Mouse (Mus musculus): ENCODE measurements around the gene Dcst2.

Dcst2 gene

DNA sequence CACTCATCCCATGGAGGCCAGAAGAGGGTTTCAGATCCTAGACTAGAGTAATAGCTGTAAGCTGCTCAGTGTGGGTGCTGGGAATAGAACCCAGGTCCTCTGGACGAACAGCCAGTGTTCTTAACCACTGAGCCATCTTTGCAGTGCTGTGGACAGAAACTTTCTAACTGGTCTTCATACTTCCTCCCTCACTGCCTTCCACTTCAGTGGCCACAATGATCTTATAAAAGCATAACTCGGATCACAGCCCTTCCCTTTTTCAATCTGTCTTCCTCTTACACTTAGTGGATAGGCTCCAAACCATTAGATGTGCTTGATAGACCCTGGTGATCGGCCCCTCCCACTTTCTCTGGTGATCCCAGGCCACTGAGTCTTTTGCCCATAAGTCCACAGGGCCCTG lies 1.5 kb upstream of the Dcst2 start:
- no peak for DNase-seq (ENCODE audit: low read depth, low spot score)

DNA sequence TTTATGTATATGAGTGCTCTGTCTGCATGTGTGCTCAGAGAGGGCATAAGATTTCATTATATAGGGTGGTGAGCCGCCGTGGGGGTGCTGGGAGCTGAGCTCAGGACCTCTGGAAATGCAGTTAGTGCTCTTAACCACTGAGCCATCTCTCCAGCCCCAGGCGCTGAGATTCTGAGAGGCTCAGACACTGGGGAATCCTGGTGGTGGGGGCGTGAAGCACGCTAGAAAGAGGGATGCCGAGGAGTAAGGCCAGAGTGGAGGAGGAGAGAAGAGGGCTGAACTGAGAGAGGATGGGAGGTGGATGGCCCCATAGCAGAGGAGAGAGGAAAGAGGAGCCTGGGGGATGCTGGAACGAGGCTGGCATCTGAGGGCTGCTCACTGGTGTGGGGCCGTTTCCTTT lies 2.9 kb downstream of the Dcst2 start:
- no peak for DNase-seq (ENCODE audit: low read depth, low spot score)

DNA sequence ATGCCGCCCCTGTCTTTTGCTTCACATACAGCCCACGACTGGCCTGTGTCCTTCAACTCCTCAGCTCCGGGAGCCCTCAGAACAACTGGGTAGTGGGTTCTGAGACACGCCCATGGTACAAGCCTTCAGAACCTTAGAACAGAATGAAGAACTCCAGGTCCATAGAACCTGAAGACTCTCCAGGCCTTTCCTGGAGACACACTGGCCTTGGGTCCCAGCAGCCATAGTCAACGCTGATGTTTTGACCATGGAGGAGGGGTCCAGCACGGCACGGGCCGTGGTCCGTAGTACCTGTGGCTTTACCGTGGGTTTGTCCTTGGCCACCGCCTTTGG lies 3.3 kb downstream of the Dcst2 start, which contains the start of gene Dcst1:
Dcst1 (minus strand) TSS at position 101 of the 333 bp plus-strand sequence.
- DNase-seq (ENCODE audit: low read depth, low spot score): no peak

DNA sequence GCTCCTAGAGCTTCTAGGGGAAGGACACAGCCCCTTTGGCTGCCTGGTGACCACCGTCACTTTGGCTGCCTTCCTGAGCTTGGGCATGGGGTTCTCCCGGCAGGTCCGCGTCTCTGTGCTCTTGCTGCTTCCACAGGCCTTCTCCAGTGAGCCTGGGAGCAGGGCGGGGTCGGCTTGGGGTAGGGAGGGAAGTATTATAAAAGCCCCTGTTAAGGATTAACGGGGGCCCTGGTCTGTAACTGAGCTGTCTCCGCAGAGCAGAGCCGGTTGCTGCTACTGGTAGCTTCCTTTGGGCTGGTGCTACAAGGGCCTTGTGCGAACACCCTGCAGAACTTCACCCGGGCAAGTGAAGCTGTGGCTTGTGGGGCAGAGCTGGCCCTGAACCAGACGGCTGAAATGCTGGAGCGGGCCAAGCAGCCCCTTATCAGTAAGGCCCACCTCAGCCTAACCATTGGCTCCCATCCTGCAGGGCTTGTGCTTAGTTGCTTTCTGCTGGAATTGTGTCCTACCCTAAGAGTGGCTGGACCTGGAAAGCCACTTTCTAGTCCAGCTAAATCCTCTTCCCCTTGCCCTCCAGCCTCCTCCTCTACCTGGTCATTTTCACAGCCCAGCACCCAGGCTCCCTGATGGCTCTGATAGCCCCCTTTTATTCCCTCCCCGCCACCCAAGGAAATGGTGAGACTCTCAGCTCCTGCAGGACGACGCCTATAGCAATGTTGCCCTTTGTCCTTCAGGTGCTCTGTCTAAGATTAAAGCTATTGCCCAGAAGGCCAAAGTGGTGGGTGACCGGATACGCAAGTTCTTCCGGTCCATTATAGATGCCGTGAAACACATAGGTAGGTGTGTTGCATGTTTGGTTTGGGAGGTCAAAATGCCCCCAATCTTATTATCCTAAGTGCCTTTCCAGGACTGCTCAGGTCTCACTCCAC lies 4.0 kb downstream of the Dcst2 start:
- DNase-seq (ENCODE audit: low read depth, low spot score): no peak

DNA sequence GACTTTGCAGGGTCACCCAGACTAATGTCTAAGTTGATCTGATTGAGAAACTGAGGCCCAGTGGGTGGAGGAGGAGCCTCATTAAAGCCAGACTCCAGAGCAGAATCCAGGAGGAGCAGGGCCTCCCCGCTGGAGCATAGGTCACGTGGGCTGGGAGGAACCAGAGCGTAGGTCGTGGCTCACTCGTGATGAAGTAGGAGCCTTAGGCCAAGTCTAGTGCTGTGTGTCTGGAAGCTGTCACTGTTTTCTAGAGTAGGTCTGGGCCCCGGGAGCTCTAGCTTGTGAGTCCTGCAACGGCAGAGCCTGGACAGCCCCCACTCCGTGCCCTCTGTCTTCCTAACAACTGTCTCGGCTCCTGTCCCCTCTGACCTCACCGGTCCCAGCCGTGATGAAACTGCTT lies 5.6 kb downstream of the Dcst2 start:
- no peak for DNase-seq (ENCODE audit: low read depth, low spot score)

DNA sequence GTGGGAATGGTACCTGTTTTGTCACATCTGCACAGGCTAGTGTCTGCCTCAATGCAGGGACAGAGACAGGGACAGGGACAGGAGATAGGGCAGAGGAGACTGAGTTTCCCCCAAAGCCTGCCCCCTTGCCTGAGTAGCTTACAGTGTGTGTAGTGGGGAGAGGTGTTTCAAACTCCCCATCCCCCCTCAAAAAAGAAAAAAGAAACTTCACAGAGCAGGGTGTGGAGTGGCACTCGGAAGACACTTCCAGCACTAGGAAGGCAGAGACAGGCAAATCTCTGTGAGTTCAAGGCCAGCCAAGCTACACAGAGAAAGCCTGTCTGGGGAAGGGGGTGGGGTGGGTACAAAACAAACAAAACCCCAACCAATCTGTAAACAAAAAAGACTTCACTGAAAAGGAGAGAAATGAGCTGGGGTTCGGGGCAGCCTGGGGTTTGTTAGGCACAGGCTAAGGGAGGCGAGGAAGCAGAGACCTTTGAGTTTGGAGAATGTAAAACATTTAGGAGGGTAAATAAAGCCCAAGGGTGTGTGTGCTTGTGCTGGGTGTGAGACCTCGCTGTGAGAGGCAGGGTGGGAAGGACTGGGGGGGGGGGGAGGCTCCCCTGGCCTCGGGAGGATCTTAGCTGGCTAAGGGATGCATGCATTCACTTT lies 11.9 kb downstream of the Dcst2 start:
- DNase-seq (ENCODE audit: low read depth, low spot score): no peak

DNA sequence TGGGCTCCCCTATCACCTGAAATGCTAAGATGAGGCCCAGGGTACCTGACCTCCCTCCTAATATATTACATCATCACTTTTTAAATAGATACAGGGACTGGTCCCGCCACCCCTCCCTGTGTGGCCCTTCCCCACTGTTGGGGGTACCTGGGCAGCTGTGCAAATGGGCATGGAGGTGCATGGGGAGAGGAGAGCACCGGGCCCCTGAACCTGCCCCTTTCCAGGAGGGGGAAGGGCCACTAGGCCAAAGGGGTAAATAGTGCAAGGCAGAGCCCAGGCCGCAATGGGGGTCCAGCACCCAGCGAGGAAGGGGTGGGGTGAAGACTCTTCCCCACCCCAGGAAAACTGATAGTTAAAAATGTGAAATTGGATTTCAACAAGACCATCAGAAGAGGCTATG lies 16.1 kb downstream of the Dcst2 start:
- DNase-seq (ENCODE audit: low read depth, low spot score): no peak

DNA sequence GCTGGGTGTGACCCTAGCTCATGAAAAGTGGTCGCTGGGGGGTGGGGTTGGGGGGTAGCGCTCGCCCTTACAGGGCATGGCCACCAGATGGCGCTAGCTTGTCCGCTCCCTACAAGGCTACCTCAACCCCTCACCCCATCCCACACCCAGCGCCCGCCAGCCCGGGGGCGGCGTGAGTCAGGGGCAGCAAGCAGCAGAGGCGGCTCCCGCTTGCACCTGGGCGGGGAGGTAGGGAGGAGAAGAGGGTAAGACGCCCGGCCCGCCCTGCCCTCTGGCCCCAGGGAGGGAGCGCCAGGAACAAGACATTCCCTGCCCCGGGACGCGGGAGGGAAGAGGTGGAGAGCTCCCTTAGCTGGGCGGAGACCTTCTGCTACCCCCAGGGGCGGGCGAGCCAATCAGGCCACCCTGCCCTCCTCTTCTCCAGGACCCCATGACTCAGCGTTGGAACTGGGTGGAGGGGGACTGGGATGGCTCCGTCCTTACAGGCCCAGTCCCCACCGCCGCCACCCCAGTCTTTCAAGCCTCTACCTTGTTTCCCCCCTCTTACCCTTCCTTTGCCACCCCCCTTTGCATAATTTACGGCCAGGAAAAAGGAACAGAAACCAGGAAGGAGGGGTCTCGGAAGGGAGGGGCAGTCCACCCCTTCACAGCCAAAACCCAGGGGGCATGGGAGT lies 16.8 kb downstream of the Dcst2 start:
- DNase-seq (ENCODE audit: low read depth, low spot score): peak; percentile 89

DNA sequence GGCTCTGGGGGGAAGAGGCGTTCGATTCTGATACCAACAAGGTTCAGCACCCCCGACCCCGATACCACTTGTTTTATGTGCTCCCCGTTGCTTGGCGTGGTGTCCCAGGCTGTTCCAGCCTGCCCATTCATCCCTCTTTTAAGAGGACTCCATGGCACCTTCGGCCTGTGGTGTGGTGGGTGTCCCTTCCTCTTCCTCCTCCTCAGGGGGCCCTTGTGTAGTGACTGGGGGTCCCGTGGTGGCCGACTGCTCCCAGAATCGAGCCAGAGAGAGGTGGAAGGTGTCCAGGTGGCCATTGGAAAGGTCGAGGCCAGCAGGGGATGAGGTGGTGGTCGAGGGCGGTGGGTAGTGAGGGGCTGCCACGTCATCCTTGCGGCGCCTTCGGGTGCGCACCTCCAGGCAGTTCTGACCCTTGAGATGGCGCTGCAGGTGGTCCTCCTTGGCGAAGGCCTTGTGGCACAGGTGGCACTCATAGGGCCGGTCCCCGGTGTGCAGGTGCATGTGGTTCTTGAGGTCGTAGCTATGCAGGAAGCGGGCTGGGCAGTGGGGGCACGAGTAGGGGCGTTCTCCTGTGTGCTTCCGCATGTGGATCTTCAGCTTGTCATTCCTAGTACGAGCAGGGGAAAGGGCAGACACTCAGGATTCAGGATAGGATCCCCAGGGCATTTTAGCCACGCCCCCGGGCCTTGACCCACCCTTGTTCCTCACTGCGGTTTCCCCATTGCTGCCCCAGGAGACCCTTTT lies 17.8 kb downstream of the Dcst2 start:
- DNase-seq (ENCODE audit: low read depth, low spot score): no peak

DNA sequence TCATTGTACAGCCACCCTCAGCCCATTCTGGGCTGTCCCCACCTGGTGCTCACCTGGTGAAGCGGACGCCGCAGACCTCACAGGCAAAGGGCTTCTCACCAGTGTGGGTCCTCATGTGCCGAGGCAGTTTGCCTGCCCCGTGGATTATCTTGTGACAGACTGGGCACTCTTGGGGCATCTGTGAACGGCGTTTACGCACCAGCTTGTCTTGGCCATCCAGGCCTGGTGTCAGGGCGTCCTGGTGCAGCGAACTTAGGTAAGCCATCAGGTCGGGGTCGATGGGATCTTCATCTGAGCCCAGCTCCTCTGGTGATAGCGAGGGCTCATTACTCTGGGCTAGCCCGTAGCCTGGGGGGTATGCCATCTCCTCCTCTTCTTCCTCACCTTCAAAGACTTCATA lies 18.5 kb downstream of the Dcst2 start:
- DNase-seq (ENCODE audit: low read depth, low spot score): no peak

DNA sequence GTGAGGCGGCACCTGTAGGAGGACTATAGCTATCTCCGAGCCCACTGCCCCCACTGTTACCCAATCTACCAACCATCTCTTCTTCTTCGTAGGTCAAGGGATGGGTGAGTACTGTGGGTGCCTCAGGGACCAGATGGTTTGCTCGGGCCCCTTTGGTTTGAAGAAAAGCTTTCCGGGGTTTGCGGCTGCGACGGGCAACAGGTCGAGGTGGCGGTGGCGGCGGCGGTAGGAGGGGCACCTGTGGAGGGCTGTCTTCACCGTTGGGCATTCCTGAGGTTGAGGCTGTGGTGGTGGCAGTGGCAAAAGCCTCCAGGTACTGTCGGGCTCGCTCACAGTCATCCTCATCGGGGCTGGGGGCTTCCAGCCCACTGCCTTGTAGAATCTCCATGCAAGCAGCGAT lies 18.9 kb downstream of the Dcst2 start:
- DNase-seq (ENCODE audit: low read depth, low spot score): no peak

DNA sequence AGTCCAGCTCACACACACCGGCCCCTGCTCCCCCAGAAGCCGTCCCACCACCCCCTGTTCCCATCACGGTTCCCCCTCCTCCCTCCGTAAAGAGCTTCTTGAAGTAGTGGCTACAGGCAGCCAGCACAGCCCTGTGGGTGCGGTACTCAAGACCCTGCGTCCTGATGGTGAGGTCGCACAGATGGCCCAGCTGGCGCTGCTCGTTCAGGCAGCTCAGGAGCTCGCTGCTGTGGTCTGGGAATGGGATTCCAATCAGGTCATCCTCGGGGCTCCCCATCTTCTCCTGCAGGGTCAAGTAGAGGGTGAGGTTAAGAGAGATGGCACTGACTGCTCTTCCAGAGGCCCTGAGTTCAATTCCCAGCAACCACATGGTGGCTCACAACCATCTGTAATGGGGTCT lies 19.5 kb downstream of the Dcst2 start:
- no peak for DNase-seq (ENCODE audit: low read depth, low spot score)

DNA sequence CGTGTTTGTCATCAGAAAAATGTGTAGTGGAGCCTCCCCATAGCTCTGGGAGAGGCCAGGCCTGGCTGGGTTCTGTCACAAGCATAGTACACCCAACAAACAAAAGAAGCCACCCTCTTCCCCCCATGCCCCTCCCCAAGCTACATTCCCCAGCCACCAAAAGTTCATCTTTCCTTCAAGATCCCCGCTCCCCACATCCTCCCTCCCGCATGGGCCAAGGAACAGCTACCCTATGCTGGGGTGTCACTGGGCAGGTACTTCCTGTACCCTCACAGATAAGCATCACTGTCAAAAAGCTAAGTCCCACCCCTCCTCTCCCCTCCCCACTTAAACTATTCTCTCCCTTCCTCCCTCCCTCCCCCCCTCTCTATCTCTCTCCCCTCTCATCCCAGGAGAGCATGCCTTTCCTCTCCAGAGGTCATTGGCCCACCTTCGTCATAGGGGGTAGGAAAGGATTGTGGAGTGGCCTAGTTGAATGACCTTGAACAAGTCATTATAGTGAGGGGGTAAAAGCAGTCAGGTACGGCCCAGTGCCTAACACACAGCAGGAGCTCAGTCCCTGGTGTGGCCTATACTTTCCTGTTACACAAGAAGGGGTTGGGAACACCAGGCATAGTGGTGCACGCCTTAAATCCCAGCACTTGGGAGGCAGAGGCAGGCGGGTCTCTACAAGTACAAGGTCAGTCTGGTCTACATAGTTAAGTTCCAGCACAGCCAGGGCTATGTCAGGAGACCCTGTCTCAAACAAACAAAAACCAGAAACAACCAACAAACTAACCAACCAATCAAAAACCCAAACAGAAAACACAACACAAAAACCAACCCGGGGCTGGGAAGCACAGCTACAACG lies 20.5 kb downstream of the Dcst2 start:
- DNase-seq (ENCODE audit: low read depth, low spot score): no peak

DNA sequence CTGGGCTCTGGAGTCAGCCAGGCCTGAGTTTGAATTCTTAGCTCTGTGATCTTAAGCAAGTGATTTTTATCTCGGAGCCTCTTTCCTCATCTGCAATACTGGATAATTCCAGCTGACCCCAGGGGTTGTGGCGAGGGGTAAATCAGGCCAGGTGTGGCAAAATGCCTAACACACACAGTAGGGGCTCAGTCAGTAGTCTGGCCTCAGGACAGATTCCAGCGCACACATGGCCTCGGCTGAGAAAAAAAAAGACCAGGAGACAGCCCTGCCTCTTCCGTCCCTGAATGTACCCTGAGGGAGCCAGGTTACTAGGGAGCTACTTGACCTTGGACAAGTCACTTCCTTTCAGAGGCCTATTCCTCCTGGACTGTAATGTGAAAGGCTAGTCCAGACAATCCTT lies 21.2 kb downstream of the Dcst2 start:
- no peak for DNase-seq (ENCODE audit: low read depth, low spot score)

DNA sequence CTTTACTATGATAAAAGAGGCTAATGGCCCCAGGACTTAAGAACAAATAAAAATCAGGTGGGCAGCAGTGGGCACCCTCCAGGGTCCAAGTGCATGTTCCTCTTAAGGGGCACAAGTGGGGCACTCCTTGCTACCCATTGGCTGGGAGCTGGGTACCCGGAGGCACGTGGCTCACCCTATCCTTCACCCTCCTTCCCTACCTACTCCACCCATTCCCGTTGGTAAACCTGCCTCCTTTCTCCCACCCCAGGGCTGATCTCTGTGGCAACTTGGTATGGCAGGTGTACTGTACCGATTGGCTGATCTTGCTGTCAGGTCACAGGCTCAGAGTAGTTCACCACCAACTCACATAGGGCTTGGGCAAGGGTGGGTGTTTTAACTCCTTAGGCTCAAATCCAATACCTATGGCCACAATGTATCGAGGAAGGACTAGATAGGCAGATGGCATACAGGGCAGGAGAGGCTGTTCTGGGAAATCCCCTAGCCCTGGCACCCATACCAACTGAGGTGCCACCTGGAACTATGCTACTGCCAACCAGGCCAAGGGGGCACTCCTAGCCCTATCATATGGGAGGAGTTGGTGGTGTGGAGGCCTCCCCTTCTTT lies 22.0 kb downstream of the Dcst2 start:
- no peak for DNase-seq (ENCODE audit: low read depth, low spot score)

DNA sequence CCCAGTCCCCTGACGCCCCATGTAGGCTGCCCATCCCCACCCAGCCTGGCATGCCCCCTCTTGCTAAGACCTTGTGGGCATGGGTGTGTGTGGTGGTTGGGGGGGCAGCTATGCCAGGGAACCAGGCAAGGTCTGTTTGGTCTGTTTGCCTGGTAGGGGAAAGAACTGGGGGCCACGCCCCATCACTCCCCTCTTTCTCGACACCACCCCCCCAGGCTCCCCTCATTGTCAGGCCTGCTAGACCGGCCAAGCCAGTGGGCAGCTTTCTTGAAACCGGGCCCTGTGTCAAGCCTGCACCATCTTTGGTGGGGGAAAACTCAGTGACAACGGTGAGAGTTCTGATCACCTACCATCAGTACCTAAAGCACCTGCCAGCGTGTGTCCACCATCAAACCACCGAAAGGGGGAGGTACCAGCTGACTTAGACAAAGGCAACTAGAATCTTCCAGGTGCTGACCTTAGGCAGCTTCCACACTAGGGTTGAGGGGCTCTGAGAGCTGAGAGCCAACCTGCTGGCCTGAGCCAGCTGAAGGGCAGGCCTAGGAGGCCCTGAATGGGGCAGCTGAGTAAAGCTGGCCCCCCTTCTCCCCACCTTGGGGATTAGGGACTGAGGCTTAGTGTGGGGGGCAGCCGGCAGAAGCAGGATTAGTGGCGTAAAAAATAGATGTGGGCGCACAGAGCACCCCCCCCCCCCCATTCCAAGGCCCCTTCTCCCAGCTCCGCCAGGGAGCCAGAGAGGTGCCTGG lies 22.7 kb downstream of the Dcst2 start:
- DNase-seq (ENCODE audit: low read depth, low spot score): no peak

DNA sequence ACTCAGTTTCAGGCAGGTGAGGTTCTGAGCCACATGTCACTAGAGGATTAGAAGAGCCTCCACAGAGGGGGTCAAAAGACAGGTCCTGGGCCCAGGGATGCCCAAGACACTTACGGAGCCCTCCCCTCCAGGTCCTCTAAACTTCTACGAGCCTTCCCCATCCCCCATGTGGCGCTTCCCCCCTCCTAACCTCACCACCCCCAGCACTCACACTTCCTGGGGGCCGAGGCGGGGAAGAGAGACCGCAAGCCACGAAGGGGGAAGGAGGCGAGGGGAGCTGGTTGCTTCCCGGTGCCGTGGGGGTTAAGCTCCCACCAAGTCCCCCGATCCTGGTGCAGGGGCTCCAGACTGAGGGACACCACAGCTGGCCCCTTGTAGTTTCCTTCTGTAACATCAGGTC lies 23.7 kb downstream of the Dcst2 start:
- no peak for DNase-seq (ENCODE audit: low read depth, low spot score)

DNA sequence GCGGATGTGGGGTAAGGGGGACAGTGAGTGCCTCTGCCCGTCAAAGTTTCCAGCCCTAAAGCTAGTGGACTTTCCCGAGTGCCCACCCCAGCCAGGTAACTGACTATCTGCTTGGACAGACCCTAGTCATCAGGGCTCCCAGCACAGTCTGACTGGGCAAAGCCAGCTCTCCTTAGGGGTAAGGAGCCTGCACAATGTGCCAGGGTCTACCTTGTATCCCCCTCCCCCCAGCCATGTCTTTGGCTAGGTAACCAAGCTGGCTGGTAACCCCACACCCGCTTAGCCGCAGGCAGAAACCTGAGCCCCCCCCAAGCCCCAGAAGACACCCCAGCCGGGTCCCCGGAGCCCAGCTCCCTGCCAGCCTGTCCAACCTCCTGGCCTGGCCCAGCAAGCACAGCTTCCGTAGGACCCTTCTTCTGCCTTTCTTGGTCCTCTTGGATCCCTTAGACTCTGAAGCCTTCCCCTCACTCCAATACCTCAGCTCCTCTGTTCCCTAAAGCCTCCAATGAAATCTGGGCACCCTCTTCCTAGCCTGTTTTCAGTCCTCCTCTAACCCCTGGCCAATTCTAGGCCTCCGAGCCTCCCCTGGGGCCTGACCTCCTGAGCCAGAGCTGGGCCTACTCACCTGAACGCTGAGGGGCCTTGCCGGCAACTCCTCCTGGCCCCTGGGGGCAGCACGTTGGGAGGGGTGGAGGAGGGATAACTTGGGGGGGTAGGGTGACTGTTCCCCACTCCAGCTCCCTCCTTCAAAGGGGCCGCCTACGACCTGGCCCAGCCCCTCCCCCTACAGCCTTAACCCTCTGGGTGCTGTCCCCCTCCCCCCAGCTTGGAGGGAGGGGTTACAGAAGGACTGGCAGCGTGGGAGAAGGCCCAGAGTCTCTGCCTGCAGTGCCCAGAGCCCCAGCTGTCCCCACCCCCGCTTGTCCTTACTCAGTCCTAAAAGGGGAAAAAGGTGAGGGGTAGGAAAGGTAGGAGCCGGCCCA lies 25.0 kb downstream of the Dcst2 start:
- DNase-seq (ENCODE audit: low read depth, low spot score): no peak

DNA sequence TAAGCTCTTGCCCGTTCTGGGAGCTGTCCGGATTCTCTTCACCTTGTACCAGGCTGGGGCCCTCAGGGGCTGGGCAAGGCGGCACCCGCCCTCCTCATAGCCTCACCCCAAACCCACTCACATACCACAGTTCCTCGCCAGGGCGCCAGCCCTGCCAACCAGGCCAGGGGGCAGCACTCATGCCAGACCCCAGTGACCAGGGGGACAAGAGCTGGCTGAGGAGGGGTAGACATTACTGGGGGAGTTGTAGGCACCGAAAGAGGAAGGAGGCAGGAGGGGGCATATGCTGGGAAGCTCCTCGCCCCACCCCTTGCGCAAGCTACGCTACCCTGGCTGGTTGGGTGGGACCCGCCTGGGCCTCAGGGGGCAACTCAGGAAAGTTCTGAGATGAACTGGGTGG lies 25.9 kb downstream of the Dcst2 start:
- no peak for DNase-seq (ENCODE audit: low read depth, low spot score)
